Mouse (Mus musculus) thymus, postnatal 0 days (tissue): Measurements from ENCODE around the gene Slc30a9. TPM values are rescaled to one million over a fixed set of nuclear protein-coding genes. Genes with fewer than 3 reads are reported as not detected.

Experiments used
- DNase-seq: peaks from one replicate; pipeline ENCODE4 v3.0.0-alpha.2; 2015; ENCODE audit warnings: low spot score
- polyA plus RNA-seq: library from polyadenylated mRNA; unstranded; fragments of >200 nt; fragmentation: Nextera tagmentation; extraction: Ambion mirVana; gene quantifications from 2 replicates; pipeline ENCODE4 v1.2.1, GENCODE M21; 2015

Gene Slc30a9
- polyA plus RNA-seq, 1 experiment from 2014 or later = 72.5 TPM

DNA sequence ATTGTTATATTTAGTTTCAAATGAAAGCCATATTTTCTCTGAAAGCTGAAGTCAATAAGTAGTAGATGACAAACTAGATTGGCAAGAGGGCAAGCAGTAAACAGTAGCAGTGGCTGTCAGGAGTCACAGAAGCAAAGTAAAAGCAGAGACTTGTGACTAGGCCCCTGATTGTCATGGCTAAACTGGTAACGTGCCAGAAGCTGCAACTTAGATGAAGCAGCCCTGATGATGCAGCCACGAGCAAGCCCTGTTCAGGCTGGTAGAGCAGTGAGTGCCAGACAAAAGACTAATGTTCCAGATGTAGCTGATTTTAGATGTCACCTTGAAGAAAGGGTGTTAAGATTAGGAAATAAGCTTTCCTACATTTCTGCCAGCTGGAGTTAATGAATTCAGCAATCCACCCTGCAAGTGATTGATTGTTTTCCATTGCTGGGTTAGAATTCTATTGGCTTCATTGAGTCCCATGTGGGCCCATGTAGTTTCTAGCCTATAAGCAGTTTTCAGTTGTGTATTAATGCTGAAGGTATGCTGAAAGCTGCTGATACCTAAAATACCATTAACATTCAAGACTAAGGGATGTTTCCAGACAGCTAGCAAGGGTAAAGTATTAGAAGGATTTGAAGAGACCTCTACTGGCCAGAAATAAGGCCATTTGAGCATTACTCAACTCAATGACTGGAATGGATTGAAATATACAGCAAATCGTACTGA, 5.2 kb downstream of the Slc30a9 start:
- no peak for DNase-seq

DNA sequence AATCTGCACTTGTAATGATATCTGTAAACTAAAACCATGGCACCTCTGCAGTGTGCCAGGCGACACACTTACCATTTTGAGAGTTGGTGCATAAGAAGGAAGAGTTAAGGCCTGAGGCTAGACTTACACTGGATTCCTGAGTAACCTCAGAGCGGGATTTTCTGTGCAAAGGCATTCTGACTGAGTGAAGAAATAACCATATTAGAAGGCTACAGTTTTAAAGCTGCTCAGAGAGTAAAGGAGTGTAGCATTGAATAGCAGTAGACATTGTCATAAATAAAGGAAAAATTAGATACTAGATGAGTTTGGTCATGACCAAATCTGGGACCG, 5.7 kb downstream of the Slc30a9 start:
- DNase-seq = no peak

DNA sequence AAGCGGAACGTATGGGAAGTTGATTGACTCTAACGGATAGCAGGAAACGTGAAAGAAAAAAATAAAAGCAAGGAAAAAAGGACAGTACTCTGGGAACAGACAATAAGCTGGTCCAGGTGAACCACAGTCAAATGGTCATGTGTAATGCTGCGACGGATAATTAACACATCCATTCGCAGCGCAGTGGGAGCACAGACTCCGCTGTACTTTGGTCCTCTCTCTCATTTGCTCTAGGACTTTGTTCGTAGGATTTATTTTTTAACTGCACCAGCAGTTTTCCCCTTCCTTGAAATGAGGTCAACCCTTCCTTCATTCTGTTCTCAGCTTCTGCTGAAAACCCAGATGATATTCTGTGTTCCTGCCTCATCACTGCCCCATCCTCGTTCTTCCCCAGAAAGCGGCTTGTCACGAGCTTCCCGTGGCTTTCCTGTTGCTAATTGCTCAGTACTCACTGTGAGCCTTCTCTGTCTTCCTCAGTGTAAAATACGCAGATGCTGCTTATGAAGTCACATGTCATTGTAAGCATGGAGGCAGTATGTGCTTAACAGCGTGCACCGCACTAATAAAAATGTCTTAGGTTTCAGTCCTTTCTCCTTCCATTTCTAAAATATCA, 15.0 kb downstream of the Slc30a9 start:
- DNase-seq = no peak

DNA sequence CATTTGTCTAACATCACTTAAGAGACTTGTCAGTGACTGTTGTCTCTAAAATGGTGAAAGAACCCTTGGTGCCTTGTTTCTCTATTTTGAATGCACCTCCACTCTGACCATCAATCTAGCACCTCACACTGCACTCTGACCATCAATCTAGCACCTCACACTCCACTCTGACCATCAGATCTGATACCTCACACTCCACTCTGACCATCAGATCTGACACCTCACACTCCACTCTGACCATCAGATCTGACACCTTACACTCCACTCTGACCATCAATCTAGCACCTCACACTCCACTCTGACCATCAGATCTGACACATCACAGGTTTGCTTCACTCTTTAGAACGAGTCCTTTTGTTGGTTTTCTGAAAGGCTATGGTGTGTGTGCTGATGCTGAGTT, 17.3 kb downstream of the Slc30a9 start:
- DNase-seq = no peak

DNA sequence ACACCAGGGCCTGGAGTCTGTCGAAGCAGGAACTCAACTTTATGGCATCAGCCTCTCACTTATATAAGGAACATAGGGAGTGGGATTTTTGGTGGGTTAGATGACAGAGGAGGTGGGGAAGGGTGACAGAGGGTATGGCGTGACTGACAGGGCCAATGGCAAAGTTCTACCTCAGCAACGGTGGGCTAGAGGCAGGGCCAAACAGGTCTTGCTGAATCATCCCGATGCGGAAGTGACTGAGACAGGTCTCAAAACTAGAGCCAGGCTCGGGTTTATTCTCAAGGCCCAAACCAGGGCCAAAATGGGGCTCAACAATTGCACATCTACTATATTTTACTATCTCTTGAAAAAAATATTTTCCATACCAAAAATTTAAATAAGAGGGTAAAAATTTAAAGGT, 34.1 kb downstream of the Slc30a9 start:
- DNase-seq = no peak

DNA sequence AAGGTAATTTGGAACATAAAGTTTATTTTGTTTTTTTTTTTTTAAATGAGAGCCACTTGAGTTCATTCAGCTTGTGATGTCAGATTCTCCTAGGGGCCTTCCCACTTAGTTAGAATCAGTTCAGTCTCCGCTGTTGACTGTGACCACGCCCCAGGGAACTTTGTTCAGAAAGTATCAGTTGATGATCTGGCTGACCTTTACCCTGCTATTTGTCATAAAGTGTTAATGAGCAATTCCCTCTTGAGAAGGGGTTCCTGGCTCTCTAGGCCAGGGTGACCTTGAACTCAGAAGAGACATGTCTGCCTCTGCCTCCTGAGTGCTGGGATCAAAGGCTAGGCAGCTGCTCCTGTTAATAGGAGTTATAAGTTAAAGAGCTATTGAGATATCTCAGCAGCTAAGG, 40.3 kb downstream of the Slc30a9 start:
- DNase-seq = no peak

DNA sequence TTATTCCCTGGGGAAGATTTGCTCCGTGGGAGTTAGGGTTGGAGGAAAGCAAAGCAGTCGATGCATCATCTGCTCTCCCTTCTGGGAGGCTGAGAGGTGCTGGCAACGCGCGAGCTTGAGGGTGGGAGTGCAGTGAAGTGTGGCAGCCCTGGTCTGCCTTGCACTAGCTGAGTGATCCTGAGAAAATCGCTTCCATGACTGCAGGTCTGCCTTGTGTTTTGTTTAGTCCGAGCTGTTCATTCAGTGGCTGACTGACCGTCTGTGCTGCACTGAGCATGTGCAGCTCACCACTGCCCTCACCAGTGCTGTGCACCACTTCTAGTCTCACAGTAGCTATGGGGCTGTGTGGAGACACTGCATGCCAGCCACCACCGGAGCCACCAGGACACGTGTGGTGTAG, 42.2 kb downstream of the Slc30a9 start:
- DNase-seq = no peak

DNA sequence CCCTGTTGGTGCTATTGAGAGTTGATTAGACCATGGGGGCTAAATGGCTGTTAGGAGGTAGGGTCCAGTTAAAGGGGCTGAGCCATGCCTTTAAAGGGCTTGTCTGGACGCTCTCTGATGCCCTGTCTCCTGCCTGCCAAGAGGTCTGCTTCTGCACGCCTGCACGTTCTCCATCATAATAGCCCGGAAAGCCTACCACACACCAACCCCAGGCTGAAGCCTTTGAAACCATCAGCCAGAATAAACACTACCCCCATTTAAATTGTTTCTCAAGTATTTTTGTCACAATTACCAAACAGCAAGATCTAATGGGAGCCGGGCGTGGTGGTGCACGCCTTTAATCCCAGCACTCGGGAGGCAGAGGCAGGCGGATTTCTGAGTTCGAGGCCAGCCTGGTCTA, 55.6 kb downstream of the Slc30a9 start:
- no peak for DNase-seq

DNA sequence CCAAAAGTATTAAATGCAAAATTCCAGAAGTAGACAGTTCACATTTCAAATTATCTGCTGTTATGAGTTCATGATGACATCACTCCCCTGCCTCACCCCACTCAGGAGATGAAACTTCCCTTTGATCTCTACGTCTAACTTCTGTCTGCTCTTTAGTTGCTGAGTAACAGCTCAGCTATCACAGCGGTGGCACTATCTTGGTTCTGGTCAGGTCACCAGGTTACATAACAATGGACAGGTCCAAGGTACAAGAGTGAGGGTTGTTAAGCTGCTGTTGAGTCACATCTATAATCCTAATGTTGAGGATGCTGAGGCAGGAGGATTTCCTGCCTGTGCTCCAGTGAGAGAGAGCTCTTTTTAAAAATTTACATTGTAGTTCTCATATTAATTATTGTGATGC, 56.2 kb downstream of the Slc30a9 start:
- DNase-seq = no peak

DNA sequence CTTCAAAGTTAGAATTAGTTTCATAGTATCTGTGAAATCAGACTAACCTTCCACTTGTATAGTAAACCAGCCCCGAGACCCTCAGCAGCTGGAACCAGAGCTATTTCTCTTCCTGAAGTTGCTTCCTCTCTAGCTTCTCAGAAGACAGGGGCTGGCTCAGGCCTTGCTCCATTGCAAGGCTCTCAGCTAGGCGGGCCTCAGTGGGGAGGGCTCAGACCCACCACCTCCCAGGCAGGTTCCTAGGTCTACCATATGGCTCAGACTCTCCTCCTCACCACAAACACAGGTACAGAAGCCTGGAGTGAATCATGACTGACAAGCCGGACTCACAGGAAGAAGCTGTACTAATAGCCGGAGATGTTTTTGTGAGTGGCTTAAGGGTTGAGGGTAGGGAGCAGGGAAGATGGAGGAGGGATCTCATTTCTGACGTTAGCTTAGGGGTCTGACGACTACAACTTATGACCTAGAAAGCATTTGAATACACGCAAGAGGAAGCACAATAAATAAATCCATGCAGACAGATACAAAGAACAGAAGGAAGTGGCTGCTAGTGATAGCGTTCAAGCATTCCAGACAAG, 70.4 kb downstream of the Slc30a9 start:
- no peak for DNase-seq

DNA sequence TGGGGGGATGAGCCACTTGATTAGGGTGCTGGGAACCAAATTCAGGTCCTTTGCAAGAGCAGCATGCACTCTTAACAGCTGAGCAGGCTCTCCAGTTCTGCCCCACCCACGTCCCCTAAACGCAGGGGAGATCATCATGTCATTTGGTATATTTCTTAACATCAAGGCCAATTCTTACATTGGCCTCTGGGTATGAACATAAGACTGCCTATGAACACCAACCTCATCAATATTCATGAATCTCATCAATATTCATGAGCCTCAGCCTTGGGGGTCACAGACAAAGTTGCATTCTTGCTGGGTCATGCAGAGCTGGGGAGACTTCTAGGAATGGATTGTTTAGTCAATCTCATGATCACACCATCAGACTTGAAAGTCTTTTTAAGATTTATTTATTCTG, 74.9 kb downstream of the Slc30a9 start:
- DNase-seq = no peak

DNA sequence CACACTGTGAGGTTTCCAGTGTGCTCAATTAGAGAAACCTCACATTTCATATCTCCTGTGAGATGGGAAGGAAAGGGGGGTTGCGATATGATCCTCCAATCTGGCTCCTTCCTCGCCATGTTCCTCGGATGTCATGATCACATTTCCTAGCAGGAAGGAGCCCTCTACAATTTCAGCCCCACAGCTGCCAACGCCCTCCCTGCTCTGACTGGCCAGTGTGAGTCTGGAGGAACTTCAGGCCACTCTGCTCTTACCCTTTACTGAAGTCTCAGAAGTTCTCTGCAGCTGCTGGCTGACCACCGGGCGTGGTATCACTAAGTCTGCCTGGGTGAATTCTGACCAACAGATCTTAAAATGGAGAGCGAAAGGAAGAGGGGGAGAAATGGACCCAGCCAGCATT, 75.8 kb downstream of the Slc30a9 start:
- DNase-seq = no peak

DNA sequence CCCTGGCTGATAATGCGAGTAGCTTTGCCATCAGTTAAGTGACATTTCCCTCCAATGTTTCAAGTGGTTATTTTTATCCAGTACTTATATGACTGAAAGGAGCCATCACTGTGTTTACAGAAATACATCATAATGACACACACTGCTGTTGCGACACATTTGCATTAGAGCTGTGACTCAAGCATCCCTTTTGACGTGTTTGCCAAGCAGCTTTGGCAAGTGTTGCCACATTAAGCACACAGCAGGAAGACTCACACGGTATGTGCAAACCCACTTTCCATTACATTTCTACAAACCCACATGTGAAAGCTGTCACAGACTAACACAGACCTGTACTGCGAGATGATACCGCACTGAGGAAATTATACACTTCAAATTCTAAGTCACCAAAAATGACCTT, 87.2 kb downstream of the Slc30a9 start:
- peak; percentile 42 for DNase-seq

DNA sequence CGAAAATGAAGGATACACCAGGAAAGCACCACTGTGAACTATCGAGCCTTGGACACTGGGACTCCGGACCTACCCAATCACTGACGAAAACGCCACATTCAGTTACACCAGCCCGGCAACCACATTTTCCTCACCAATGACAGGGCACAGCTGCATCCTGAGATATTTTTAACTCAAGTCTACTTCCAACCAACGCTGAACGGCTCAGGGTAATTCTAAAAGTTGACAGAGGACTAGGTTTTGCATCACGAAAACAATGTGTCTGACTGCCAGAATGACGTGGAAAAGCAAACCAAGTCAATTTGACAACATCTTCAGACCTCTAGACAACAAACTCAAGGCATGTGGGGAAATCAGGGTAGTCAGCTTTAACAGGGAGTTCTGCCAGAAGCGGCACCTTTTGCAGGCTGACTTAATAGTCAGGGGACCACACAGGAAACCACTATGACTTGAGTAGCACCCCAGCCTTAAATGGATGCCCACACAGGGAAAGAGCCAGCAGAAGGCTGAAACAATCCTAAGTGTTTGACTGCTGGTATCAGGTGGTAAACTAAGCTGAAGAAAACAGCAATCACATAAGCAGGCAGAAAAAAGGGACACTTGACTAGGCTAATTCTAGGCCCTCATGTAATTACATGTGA, 88.6 kb downstream of the Slc30a9 start:
- peak; percentile 50 for DNase-seq

DNA sequence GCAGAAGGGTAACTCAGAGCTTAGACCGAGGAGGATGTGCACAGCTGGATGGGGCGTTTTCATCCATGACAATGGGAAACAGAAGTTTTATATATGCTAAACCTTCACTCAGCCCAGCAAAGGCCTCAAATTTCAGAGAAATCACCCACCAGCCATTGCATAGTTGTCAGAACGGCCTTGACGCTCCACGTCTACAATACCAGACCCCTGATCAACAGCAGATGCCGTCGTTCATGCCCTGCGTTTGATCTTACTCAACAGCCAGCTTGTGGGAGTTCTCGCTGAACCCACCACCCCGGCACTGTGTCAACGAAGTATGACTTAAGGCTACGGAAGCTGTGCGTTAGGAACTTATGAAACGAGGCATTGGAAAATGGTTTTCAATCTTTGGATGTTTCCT, 90.4 kb downstream of the Slc30a9 start:
- no peak for DNase-seq

DNA sequence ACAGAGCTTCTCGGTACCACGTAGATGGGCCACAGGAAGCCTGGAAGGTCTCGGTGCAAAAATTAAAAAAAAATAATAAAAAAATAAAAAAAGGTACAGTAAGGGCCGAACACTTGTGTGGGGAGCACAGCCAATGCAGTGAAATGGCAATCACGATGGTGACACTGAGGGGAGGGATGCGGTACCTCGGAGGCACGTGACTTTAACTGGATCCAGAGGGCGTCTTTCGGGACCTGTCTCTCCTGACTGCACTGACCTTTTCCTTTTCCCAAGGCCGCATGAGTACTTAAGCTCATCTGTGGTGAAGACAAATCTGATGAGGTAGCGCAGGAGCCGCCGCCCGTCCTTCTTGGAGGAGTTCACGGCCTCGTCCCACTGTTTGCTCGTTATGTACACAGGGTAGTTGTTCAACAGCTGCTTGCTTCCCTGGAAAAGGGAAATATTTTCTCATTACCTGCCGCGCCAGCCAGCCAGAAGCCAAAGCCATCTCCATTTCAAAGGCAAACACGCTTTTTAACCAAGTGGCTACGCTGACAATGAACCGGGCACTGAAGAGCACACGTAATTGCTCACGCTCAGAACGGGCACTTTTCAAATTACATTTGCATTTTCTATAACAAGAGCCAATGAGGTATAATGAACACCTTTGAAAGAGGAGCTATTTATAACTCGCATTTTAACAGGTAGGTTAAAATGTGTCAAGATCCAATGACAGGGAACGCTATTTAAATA, 93.3 kb downstream of the Slc30a9 start:
- no peak for DNase-seq

DNA sequence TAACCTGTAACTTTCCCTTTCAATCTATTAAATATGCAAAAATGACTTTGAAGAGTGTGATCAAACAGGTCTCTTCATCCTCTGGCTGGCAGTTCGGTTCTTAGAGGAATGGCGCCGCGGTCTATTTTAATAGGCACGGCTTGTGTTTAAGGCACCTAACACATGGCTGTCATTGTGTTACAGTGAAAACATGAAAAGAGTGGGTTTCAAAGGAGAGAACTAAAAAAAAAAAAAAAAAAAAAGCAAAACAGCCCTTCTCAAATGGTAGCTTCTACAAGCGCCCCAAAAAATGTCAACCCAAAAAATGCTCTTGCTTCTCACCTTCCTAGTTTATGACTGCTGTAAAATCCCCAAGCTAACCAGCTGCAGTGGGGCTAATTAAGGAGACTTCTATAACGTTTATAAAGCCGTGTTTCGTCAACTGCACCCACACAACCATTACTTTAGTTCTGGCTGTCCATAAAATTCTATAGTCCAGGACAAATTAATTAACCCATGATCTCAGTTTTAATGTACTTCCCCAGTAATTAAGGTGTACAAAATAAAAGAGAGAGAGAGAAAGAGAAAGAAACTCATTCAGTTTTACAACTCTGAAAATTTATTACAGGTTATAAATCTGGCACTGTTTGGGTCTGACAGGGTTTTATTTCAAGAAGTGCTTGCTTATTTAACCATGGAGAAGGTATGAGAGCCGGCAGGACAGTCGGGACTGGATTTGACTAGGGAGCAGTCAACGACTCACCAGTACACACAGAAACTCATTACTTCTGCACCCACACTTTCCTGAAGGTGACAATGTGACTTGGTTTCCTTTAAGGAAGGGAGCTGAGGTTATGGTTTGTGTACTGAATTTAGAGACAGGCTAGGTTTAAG, 94.1 kb downstream of the Slc30a9 start:
- no peak for DNase-seq

DNA sequence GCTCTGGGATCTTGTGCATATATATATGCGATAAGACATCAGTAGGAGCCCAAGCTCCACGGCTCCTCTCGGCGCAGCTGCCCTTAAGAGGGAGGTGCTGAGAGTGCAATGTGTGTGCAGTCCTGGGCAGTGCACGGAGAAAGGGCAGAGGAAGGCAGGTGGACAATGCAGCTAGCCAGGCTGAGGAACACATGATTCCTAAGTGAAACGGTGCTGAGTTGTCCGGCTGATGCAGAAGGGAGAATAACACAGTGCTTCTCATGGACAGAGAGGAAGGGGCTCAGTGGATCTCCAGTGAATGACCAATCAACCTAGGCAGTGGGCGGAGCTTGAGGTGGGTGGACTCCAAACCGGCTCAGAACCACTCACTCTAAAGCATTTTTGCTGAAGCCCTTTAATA, 94.9 kb downstream of the Slc30a9 start:
- DNase-seq = no peak

DNA sequence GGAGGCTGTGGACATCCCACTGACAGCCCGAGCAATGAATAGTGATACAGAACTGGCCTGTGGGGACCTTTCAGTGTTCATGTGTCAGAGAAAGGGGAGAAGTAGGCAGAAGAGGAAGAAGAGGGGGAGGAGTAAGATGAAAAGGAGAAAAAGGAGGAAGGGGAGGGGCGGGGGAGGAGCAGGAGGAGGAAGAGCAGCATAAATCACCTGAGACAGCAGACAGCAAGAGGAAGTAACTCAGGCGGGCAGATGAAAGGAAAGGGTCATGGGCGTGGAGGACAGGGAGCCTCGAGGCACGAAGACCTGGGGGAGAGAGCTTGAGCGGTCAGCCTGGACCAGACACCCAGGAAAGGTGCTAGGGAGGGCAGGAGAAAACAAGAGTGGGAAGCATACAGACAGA, 97.6 kb downstream of the Slc30a9 start:
- DNase-seq = peak; percentile 58

DNA sequence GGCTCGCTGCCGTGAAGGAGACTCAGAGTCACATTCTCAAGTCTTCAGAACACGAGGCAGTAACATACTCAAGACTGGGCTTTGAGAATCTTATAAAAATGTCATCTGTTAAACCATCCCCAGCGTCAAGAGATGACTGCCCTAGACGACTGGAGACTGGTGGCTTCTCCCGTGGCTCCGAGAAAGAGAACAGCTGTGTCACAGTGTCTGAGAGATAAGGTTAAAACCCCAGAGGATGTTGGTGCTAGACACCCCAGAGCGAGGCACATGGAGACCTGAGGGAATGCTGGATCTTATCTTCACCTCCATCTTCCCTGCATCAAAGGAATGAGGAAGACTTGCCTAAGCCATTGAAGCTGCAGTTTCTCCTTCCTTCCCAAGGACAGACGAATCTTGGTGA, 98.2 kb downstream of the Slc30a9 start:
- DNase-seq = peak; percentile 19
